In the genomic region with DNA sequence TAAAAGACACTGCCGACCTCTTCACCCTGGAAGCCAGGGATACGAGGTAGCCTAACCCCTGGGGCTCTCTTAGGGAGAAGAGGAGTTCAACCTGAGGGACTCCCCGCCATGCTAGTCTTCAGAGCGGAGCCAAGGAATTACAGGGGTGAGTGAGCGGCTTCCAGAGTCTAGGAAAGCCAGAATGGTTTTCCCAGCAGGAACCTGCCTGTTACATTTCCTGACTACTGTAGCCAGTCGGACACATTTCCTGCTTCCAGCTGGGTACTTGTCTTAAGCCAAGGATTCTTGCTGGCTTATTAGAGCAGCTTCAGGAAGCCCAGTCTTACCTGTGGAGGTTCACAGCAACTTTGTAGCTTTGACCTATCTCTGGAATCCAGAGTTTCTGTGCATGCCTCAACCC, we compare ENCODE assay signal across 11 mouse cellular contexts. TPM values are rescaled to one million over a fixed set of nuclear protein-coding genes. Genes with fewer than 3 reads are reported as not detected.
DNase-seq lines count a peak whose midpoint lies in the region; ATAC-seq and TF ChIP-seq lines count a peak whose summit lies in the region.
"Had no signal": no experiment of that assay in that cellular context is flagged by ENCODE, and none has a peak within 500 bp of the region (broad histone marks: within the 10 kb centered on the region; RNA-seq: fewer than 3 reads in every experiment).

No protein-coding gene starts in this region.

- no peak for TF ChIP-seq CTCF in midbrain, postnatal 0 days (IDR thresholded peaks at IDR 0.05)

- H3K27me3 ChIP-seq in heart, embryonic 16.5 days (ENCODE audit: control insufficient read depth, insufficient read depth, low read length), result no peaks in the 10 kb centered on the region
- H3K27me3 ChIP-seq in midbrain, postnatal 0 days (ENCODE audit: insufficient read depth, low read length), result no peaks in the 10 kb centered on the region
- H3K27me3 ChIP-seq in midbrain, embryonic 16.5 days (ENCODE audit: control insufficient read depth, insufficient read depth, low read depth, low read length), result no peaks in the 10 kb centered on the region
- H3K27me3 ChIP-seq in embryonic facial prominence, embryonic 15.5 days, result no peaks in the 10 kb centered on the region
- H3K27me3 ChIP-seq: neural tube, embryonic 12.5 days had no signal

- no peak overlapping the region for H3K4me3 ChIP-seq in heart, embryonic 16.5 days (ENCODE audit: low read length)
- no peak overlapping the region for H3K4me3 ChIP-seq in midbrain, postnatal 0 days (ENCODE audit: low read depth, low read length)
- no peak overlapping the region for H3K4me3 ChIP-seq in midbrain, embryonic 16.5 days (ENCODE audit: low read depth, low read length)
- H3K4me3 ChIP-seq in embryonic facial prominence, embryonic 15.5 days (replicated peaks), result no peak overlapping the region
- H3K4me3 ChIP-seq: neural tube, embryonic 12.5 days had no signal

- intact Hi-C loops in heart, postnatal 10 days (cut with DNase I), result loop anchor here (2.0 to 5.0 kb wide), 3 partner anchors 75 to 381 kb away; no protein-coding TSS in a partner anchor

- ATAC-seq in heart, embryonic 16.5 days (replicated peaks; ENCODE audit: extremely low read depth, insufficient read depth, low FRiP score), result no peak
- ATAC-seq in midbrain, postnatal 0 days (ENCODE audit: low FRiP score), result no peak
- no peak for ATAC-seq in midbrain, embryonic 16.5 days
- no peak for ATAC-seq in embryonic facial prominence, embryonic 15.5 days (ENCODE audit: insufficient number of reproducible peaks, low FRiP score, low TSS enrichment, low read depth)

- H3K4me2 ChIP-seq in heart, embryonic 16.5 days (ENCODE audit: low read depth, low read length), result no peak overlapping the region
- no peak overlapping the region for H3K4me2 ChIP-seq in midbrain, postnatal 0 days (ENCODE audit: low read depth, low read length, poor library complexity, severe bottlenecking)
- no peak overlapping the region for H3K4me2 ChIP-seq in midbrain, embryonic 16.5 days (ENCODE audit: low read length)
- no peak overlapping the region for H3K4me2 ChIP-seq in embryonic facial prominence, embryonic 15.5 days (replicated peaks)
- H3K4me2 ChIP-seq: neural tube, embryonic 12.5 days had no signal

- H3K27ac ChIP-seq in heart, embryonic 16.5 days (ENCODE audit: low read length), result peak overlapping the region; percentile 33; the same call in 1 of the 2 replicates
- no peak overlapping the region for H3K27ac ChIP-seq in midbrain, postnatal 0 days (ENCODE audit: low read depth, low read length)
- H3K27ac ChIP-seq in midbrain, embryonic 16.5 days (ENCODE audit: low read length), result no peak overlapping the region
- H3K27ac ChIP-seq in embryonic facial prominence, embryonic 15.5 days (replicated peaks), result peak overlapping the region; percentile 55; the same call in 1 of the 2 replicates
- H3K27ac ChIP-seq: neural tube, embryonic 12.5 days had no signal

- H3K9ac ChIP-seq in heart, embryonic 16.5 days (ENCODE audit: low read length), result no peak overlapping the region
- no peak overlapping the region for H3K9ac ChIP-seq in midbrain, postnatal 0 days (replicated peaks; ENCODE audit: low read length, poor library complexity, severe bottlenecking)
- H3K9ac ChIP-seq in midbrain, embryonic 16.5 days (ENCODE audit: low read depth, low read length), result no peak overlapping the region
- H3K9ac ChIP-seq in embryonic facial prominence, embryonic 15.5 days, result no peak overlapping the region
- H3K9ac ChIP-seq: neural tube, embryonic 12.5 days had no signal

- WGBS in heart, embryonic 16.5 days, result 61% methylated on average over 6 of the region's 6 CpGs
- 43% methylated on average over 6 of the region's 6 CpGs for WGBS in midbrain, postnatal 0 days
- 41% methylated on average over 6 of the region's 6 CpGs for WGBS in midbrain, embryonic 16.5 days
- WGBS in embryonic facial prominence, embryonic 15.5 days, result 52% methylated on average over 6 of the region's 6 CpGs

- DNase-seq in heart, postnatal 10 days, result no peak
- DNase-seq in midbrain, postnatal 0 days (ENCODE audit: low spot score), result peak; percentile 22
- DNase-seq in spleen, postnatal 14 days (ENCODE audit: low spot score in 2 of 2), result no peak
- no peak for DNase-seq in right cerebral cortex, adult 18-20 months
- DNase-seq: cerebellum, postnatal 36 days; layer of hippocampus, adult 9-11 months; lung, postnatal 36 days had no signal

- 0 out of 2 replicates have a peak, but pooled peaks cover 2% of the 10 kb centered on the region for H3K9me3 ChIP-seq in heart, embryonic 16.5 days (replicated peaks; ENCODE audit: control insufficient read depth, low read length)
- no peaks in the 10 kb centered on the region for H3K9me3 ChIP-seq in midbrain, postnatal 0 days (ENCODE audit: low read length)
- no peaks in the 10 kb centered on the region for H3K9me3 ChIP-seq in midbrain, embryonic 16.5 days (replicated peaks; ENCODE audit: control insufficient read depth, low read length, poor library complexity, severe bottlenecking)
- no peaks in the 10 kb centered on the region for H3K9me3 ChIP-seq in embryonic facial prominence, embryonic 15.5 days (replicated peaks)
- H3K9me3 ChIP-seq: neural tube, embryonic 12.5 days had no signal

- no peaks in the 10 kb centered on the region for H3K36me3 ChIP-seq in heart, embryonic 16.5 days (ENCODE audit: control insufficient read depth, insufficient read depth)
- H3K36me3 ChIP-seq in midbrain, postnatal 0 days (ENCODE audit: insufficient read depth, low read length), result no peaks in the 10 kb centered on the region
- no peaks in the 10 kb centered on the region for H3K36me3 ChIP-seq in midbrain, embryonic 16.5 days (ENCODE audit: control insufficient read depth, insufficient read depth, low read length)
- no peaks in the 10 kb centered on the region for H3K36me3 ChIP-seq in embryonic facial prominence, embryonic 15.5 days
- H3K36me3 ChIP-seq: neural tube, embryonic 12.5 days had no signal

- peaks cover 29% of the 10 kb centered on the region for H3K4me1 ChIP-seq in heart, embryonic 16.5 days (ENCODE audit: control insufficient read depth, insufficient read depth, low read length)
- no peaks in the 10 kb centered on the region; the same call in 1 of the 2 replicates for H3K4me1 ChIP-seq in midbrain, postnatal 0 days (ENCODE audit: insufficient read depth, low read length)
- peaks cover 2% of the 10 kb centered on the region; the same call in 1 of the 2 replicates for H3K4me1 ChIP-seq in midbrain, embryonic 16.5 days (ENCODE audit: control insufficient read depth, insufficient read depth, low read length)
- H3K4me1 ChIP-seq in embryonic facial prominence, embryonic 15.5 days, result peaks cover 32% of the 10 kb centered on the region

RNA-seq across cellular contexts. Expression of gene Col18a1, which starts 34.8 kb away (rescaled TPM):
- 96.2 and 130 TPM in 2 replicates for polyA plus RNA-seq in heart, embryonic 16.5 days (2015; fragmentation: Nextera tagmentation; extraction: Ambion mirVana)
- 10 to 100 TPM; 49.9 to 53.2 TPM for total RNA-seq in heart, postnatal 10 days (2021)
- total RNA-seq in midbrain, postnatal 0 days (2014; rRNA removed), result 27.7 and 30.3 TPM in 2 replicates
- polyA plus RNA-seq in midbrain, postnatal 0 days (2015; fragmentation: Nextera tagmentation; extraction: Ambion mirVana), result 14.6 and 15.4 TPM in 2 replicates
- 20.4 and 25.3 TPM in 2 replicates for polyA plus RNA-seq in midbrain, embryonic 16.5 days (2015; fragmentation: Nextera tagmentation; extraction: Ambion mirVana)
- polyA plus RNA-seq in embryonic facial prominence, embryonic 15.5 days (2015; fragmentation: Nextera tagmentation; extraction: Ambion mirVana), result 85.6 and 86.5 TPM in 2 replicates

Comparison
In these comparisons a context has a peak if more than half of its experiments do, and no peak if none do; other contexts are left out.
1. H3K27ac ChIP-seq: peak in heart, embryonic 16.5 days (single experiment) and embryonic facial prominence, embryonic 15.5 days (single experiment); none in midbrain, postnatal 0 days (single experiment) and midbrain, embryonic 16.5 days (single experiment).